ENCODE assay signal across 10 mouse cellular contexts in genomic region chr12:4022845-4023244, GRCm38 (mm10). TPM values are rescaled to one million over a fixed set of nuclear protein-coding genes. Genes with fewer than 3 reads are reported as not detected.
DNase-seq lines count a peak whose midpoint lies in the region; ATAC-seq lines count a peak whose summit lies in the region.
"Had no signal": no experiment of that assay in that cellular context is flagged by ENCODE, and none has a peak within 500 bp of the region (broad histone marks: within the 10 kb centered on the region; RNA-seq: fewer than 3 reads in every experiment).

No protein-coding gene starts in this region.

- peak overlapping the region; percentile 9; the same call in 1 of the 2 replicates for H3K4me3 ChIP-seq in heart, embryonic 13.5 days
- H3K4me3 ChIP-seq: forebrain, embryonic 12.5 days; midbrain, embryonic 12.5 days had no signal

- WGBS in heart, embryonic 13.5 days: 19% methylated on average over 7 of the region's 7 CpGs

- no peaks in the 10 kb centered on the region for H3K27me3 ChIP-seq in heart, embryonic 13.5 days (replicated peaks)
- H3K27me3 ChIP-seq: forebrain, embryonic 12.5 days; midbrain, embryonic 12.5 days had no signal

- H3K27ac ChIP-seq in heart, embryonic 13.5 days (replicated peaks): peak overlapping the region; percentile 92
- H3K27ac ChIP-seq: forebrain, embryonic 12.5 days; midbrain, embryonic 12.5 days had no signal

- H3K9ac ChIP-seq in heart, embryonic 13.5 days: peak overlapping the region; percentile 6; the same call in 1 of the 2 replicates
- H3K9ac ChIP-seq: forebrain, embryonic 12.5 days; midbrain, embryonic 12.5 days had no signal

- H3K4me2 ChIP-seq in heart, embryonic 13.5 days: peak overlapping the region; percentile 56
- H3K4me2 ChIP-seq: forebrain, embryonic 12.5 days; midbrain, embryonic 12.5 days had no signal

- no peak for ATAC-seq in heart, embryonic 13.5 days (ENCODE audit: extremely low read depth, insufficient number of reproducible peaks, low FRiP score, low TSS enrichment)
- no peak for ATAC-seq in monocyte, adult 5-6 weeks (replicated peaks; ENCODE audit: insufficient number of reproducible peaks, low FRiP score, low TSS enrichment, poor library complexity, severe bottlenecking)

- peaks cover 53% of the 10 kb centered on the region for H3K4me1 ChIP-seq in heart, embryonic 13.5 days
- H3K4me1 ChIP-seq: forebrain, embryonic 12.5 days; midbrain, embryonic 12.5 days had no signal

- peak; percentile 11 for DNase-seq in adrenal gland, adult 8-10 months
- DNase-seq in adrenal gland, adult 18-20 months (ENCODE audit: low spot score in 2 of 2): no peak
- DNase-seq in right cerebral cortex, postnatal 14 days: peak; percentile 53
- DNase-seq in right cerebral cortex, postnatal 36 days (ENCODE audit: low spot score in 2 of 2): no peak
- peak; percentile 24 for DNase-seq in lung, postnatal 36 days
- no peak for DNase-seq in frontal cortex, postnatal 36 days (ENCODE audit: low spot score in 2 of 2)

- no peaks in the 10 kb centered on the region for H3K9me3 ChIP-seq in heart, embryonic 13.5 days
- H3K9me3 ChIP-seq: forebrain, embryonic 12.5 days; midbrain, embryonic 12.5 days had no signal

- no peaks in the 10 kb centered on the region for H3K36me3 ChIP-seq in heart, embryonic 13.5 days
- H3K36me3 ChIP-seq: forebrain, embryonic 12.5 days; midbrain, embryonic 12.5 days had no signal

RNA-seq across cellular contexts. Expression of gene Efr3b, which starts 15.9 kb away (rescaled TPM):
- total RNA-seq in adrenal gland, adult 8-10 months (2022): 1 to 10 TPM; 2.1 to 4.9 (median 3.8) TPM
- total RNA-seq in adrenal gland, adult 18-20 months (2021): 1 to 10 TPM; 2.7 to 7.0 TPM
- polyA plus RNA-seq in heart, embryonic 13.5 days (2015; fragmentation: Nextera tagmentation; extraction: Ambion mirVana): 5.9 and 6.2 TPM in 2 replicates
- total RNA-seq in monocyte, adult 5-6 weeks (2017): not detected in 3 replicates

RNA-seq across cellular contexts. Expression of gene Dnajc27, which starts 59.5 kb away (rescaled TPM):
- 1 to 10 TPM; 5.2 to 7.1 (median 6.6) TPM for total RNA-seq in adrenal gland, adult 8-10 months (2022)
- total RNA-seq in adrenal gland, adult 18-20 months (2021): 1 to 10 TPM; 4.8 to 6.0 TPM
- 7.8 and 8.0 TPM in 2 replicates for polyA plus RNA-seq in heart, embryonic 13.5 days (2015; fragmentation: Nextera tagmentation; extraction: Ambion mirVana)
- total RNA-seq in monocyte, adult 5-6 weeks (2017): 5.8 to 8.9 TPM (median 6.1 TPM) in 3 replicates

Comparison
In these comparisons a context has a peak if more than half of its experiments do, and no peak if none do; other contexts are left out.
1. DNase-seq: peak in adrenal gland, adult 8-10 months (single experiment), right cerebral cortex, postnatal 14 days (single experiment) and lung, postnatal 36 days (single experiment); none in adrenal gland, adult 18-20 months (0 of 2), right cerebral cortex, postnatal 36 days (0 of 2) and frontal cortex, postnatal 36 days (0 of 2).